Mouse (Mus musculus): ENCODE results near the gene Dop1b.

DNA sequence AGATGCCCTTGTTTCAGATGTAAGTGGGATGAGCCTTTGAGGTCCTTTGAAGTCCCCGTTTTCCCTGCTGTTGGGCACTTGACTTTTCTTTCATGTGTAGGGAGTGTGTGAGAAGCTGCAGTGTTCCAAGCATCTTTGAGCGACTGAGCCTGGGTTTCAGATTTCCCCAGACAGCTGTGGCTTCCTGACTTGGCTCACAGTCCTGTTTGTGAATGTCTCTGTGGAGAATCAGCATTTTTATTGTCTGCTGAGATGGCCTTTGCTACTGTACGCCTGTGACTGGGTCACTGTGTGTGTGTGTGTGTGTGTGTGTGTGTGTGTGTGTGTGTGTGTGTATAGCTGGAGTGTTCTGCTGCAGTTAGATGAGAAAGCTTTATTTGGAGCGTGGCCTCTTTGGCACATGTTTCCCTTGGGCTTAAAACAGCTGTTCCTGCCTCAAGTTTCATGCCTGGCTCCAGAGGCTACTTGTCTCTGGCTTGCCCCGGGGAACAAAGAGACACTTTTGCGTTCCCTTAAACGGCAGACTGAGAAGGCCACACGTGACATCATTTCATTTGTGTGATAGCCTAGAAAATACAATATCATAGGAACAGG, 96.4 kb downstream of the Dop1b start:
- TF ChIP-seq CTCF (IDR thresholded peaks at IDR 0.05; ENCODE audit: control insufficient read depth, insufficient read depth, low read length) (no peak), POLR2A (IDR thresholded peaks at IDR 0.05; ENCODE audit: borderline replicate concordance, control insufficient read depth, low read depth, low read length) (no peak)
